Mouse (Mus musculus): ENCODE data around the gene Plxna4.

Plxna4 gene

DNA sequence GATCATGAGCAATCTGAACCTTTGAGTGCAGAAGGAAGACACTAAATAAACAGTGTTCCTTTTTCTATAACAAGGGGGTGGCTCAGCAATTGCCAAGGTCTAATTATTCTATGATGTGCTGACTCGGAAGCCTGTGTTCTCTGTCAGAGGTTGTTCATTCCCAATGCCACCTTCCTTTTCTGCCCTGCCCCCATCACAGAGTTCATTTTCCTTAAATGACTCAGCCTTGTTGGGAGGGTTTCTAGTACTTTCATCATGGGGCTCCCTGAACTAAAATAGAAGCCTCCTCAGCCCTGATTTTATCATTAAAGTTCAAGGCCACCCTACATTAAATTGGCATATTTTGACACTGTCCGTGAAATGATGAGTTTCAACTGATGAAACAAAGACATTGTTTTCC lies 242.0 kb downstream of the Plxna4 start:
- DNase-seq (ENCODE audit: low read depth): no peak

DNA sequence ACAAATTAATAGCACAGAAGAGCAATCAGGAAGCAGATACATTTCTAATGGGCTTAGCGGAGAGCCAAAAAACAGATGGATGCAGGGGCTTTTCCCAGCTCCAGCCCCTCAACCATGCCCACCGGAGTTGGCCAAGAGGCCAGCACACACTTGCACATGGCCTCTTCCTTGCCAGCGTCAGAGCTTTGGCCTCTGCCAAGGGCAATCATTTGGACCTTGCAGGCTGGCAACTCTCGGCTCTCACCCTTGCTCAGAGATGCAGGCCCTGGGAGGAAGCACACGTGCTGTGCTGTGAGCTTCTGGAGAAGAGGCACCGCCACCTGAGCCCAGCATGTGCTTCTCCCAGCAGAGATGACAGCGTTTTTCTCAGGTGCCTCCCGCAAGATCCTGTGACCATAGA lies 245.3 kb downstream of the Plxna4 start:
- DNase-seq (ENCODE audit: low read depth): no peak

DNA sequence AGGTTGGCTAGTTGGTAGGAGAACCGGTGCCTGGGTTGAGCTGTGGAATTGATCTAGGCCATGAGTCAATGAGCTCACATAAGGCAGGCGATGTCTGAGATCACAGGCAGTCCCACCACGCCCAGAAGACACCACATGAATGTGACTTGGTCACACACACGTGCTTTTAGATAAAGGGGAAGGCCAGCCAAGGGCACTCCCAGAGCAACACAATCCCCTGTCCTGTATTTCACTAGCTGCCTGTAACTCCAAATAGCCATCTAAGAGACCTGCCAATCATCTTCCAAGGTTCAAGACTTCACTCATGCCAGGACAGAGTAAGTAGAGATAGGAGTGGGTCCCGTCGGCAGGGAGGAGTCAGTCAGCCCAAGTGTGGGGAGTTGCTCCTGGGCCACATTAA lies 245.7 kb downstream of the Plxna4 start:
- DNase-seq (ENCODE audit: low read depth): no peak

DNA sequence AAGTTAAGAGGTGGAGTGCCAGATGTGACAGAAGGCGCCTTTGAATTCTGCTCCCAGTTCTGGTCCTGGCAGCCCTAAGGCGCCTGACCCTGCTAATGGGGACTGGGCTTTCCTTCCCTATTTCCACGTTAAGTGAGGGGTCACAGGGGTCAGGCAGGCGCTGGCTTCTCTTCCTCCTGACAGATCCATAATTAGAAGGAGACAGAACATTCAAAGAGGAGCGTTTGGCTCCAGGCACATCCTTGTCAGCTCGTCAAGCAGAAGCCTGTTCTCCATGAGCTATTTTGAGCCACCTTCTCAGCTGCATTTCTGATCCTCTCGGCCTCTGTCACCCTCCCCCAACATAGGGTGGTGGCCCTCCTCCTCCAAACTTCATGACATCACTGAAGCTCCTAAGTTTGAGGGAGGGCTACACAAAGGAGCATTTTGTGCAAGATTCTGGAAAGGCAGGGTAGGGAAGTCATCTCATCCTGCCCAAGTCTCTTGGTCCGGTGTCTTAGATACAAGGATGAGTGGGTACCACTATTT lies 249.5 kb downstream of the Plxna4 start:
- DNase-seq (ENCODE audit: low read depth): no peak

GRCm38 (mm10) chr6:32331281-32331680 lies 256.7 kb downstream of the Plxna4 start:
- DNase-seq (ENCODE audit: low read depth): no peak

GRCm38 (mm10) chr6:32330034-32330795 lies 257.8 kb downstream of the Plxna4 start:
- no peak for DNase-seq (ENCODE audit: low read depth)

DNA sequence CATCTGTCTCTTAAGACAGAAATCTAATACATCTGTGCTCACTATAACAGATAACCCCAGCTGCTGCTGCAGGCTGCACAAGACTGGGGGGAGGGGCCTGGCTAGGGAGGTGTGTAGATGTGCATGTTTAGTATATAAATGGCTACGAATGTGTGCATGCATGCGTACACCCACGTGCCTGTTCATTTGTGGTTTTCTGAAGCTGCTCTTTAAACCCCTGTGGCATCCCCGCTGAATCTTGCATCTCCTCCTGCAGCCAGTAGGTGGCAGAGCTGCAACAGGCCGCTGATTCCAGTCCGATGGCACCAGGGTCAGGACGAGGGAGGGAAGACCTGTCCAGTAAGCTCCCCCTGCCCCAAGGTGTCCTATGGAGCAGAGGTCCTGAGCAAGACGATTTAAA lies 260.0 kb downstream of the Plxna4 start:
- DNase-seq (ENCODE audit: low read depth): peak; percentile 10

DNA sequence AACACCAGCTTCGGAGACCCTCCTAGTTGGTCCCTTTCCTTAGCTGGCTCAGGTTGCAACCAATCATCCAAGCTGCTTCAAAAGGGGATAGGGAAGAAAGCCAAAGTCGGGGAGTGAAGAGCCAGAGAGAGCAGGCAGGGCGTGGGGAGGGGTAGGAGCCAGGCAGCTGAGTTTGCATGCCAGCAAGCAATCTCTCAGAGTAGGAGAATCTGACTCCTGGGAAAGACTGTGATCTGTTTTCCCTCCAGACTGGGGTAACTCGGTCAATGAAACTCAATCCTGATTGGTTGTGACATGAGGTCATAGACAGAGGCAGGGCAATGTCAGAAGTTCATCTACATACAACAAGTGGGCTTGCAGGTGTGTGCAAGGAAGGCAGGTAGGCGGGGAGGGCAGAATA lies 260.8 kb downstream of the Plxna4 start:
- DNase-seq (ENCODE audit: low read depth): no peak

DNA sequence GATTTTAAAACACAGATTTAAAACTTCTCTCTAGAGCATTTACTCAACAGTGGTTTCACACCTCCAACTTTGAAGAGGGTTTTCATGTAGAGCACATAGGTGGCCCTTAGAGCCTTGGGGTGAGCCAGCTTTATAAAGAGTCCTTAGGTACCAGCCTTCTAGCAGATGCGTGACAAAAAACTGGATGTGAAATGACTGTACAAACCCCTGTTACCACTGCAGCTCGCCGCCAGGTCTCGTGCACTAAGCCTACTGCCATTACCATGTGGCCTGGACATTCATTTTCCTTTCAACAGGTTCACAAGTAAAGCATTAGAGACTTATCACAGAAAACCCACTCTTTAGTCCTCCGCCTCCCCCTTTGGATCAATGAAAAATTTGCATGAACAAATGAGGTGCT lies 261.6 kb downstream of the Plxna4 start:
- no peak for DNase-seq (ENCODE audit: low read depth)

DNA sequence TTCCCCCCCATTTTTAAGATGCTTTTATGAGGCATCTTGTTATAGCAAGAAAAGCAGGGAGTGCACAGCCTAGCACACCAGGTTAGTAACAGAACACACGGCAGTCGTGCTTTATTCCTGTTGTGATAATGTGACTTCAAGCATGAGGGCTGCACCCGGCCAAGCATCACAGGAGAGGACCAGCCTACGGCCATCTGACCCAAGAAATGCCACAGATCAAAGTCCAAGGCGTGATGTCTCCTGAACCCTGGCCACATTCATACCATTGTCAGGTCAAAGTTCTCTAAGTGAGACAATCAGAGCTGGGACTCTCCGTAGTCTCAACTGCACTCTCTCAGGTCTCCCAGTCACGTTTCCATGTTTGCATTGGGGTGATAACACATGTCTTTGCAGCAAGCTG lies 262.1 kb downstream of the Plxna4 start:
- DNase-seq (ENCODE audit: low read depth): no peak

GRCm38 (mm10) chr6:32321187-32321586 lies 266.8 kb downstream of the Plxna4 start:
- no peak for DNase-seq (ENCODE audit: low read depth)

DNA sequence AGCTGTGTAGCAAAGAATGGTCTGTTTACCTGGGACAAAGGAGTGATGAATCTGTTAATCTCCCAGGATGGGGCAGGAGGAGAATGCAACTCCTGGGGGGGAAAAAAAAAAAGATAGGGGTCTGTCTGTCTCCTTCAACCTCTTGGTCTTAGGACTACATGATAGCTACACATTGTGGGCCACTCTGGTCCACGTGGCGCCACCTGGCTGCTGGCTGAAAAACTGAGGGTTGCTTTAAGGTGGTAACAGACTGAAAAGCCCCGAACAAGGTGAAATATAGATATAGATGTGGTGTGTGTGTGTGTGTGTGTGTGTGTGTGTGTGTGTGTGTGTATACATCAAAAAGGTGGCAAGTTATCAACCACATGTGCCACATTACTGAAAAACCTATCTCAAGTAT lies 267.7 kb downstream of the Plxna4 start:
- DNase-seq (ENCODE audit: low read depth): no peak

GRCm38 (mm10) chr6:32317470-32317869 lies 270.5 kb downstream of the Plxna4 start:
- no peak for DNase-seq (ENCODE audit: low read depth)

- no peak for DNase-seq (ENCODE audit: low read depth)
These were observed 273.0 kb downstream of the Plxna4 start for GRCm38 (mm10) chr6:32315011-32315450.

GRCm38 (mm10) chr6:32309147-32309546 lies 278.8 kb downstream of the Plxna4 start:
- no peak for DNase-seq (ENCODE audit: low read depth)

DNA sequence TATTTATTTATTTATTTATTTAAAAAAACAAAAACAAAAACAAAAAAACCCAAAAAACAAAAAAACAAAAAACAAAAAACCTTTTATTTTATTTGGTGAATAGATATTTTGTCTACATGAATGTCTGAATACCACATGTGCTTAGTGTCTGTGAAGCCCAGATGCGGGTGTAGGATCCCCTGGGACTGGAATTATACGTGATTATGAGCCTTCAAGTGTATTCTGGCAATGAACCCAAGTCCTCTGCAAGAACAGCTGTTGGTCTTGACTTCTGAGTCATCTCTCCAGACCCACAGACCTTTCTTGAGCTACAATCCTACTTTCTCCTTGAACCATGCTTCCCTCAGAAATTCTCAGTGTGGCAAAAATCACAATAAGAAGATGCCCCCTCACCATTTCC lies 287.4 kb downstream of the Plxna4 start:
- no peak for DNase-seq (ENCODE audit: low read depth)

DNA sequence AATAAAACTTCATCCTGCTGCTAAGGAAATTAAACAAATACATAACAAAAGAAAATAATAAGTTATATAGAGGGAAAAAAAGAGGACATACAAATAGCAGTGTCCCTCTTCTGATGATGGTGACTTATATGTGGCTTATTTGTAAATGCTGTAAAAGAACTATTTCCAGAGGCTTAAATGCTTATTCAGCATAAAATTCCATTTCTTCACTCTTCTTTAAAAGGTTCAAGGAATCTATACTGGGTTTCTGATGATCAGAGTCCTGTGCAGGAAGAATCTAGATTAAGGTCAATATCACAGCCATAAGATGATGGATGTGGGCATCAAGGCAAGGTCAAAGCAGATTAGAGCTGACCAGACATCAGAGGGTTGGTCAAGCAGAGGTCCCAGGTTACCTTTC lies 306.5 kb downstream of the Plxna4 start:
- DNase-seq (ENCODE audit: low read depth): no peak

GRCm38 (mm10) chr6:32280728-32281127 lies 307.3 kb downstream of the Plxna4 start:
- DNase-seq (ENCODE audit: low read depth): no peak

GRCm38 (mm10) chr6:32271463-32271862 lies 316.5 kb downstream of the Plxna4 start:
- DNase-seq (ENCODE audit: low read depth): no peak

DNA sequence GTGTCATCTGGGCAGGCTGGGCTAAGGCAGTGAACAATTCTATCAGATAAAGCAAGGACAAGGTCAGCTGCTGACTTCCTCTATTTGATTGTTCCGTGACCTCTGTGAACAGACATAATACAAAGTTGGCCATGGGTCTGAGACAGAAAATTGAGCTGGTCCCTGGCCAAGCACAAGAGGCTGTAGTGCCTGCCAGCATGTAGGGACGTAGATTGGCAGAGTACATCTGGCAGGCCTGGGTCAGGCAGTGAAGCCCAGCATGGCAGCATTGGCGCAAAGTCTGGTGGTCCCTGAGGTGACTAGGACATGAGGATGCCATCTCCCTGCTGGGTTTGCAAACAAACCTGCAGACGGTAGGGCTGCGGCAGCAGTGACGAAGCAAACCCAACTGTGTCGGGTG lies 321.9 kb downstream of the Plxna4 start:
- no peak for DNase-seq (ENCODE audit: low read depth)

DNA sequence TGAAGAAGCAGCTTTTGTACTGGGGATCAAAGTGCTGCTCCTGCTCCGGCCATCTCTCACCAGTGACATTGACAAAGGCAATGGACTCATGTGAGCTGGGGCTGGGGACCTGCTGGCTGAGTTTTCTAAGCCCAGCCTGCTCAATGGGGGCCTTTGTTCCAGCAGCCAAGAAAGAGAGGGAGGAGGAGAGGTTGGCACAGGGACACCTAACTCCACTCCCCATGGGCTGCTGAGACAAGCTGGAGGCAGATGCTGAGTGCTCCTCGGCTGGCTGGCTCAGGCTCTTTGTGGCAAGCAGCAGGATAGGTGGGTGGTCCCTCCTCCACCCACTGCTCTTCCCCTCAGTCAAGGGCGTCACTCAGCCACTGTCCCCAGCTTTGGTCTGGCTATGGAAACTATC lies 326.7 kb downstream of the Plxna4 start:
- no peak for DNase-seq (ENCODE audit: low read depth)

DNA sequence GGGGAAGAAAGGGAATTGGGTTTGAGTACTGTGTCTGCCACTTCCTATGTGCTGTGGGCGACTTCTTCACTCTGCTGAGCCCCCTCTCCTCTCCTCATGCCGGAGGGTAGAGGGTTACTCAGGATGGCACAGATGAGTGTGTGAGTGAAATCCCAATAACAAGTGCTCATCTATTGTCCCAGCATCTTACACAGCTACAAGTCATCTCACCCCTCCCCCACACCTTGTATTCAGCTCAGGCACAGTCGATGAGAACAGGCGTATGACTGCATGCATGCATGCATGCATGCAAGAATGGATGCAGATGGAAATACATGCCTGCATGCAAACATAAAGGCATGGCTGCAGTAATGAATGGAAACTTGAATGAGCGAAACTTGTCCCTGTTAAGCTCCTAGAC lies 327.7 kb downstream of the Plxna4 start:
- DNase-seq (ENCODE audit: low read depth): no peak

GRCm38 (mm10) chr6:32255191-32255590 lies 332.8 kb downstream of the Plxna4 start:
- DNase-seq (ENCODE audit: low read depth): no peak

- no peak for DNase-seq (ENCODE audit: low read depth)
These were observed 335.8 kb downstream of the Plxna4 start for GRCm38 (mm10) chr6:32252168-32252567.
